In genomic region chr6:124712918-124713317, GRCm38 (mm10) we compare ENCODE assay signal across 9 mouse cellular contexts. TPM values are rescaled to one million over a fixed set of nuclear protein-coding genes. Genes with fewer than 3 reads are reported as not detected.
DNase-seq lines count a peak whose midpoint lies in the region; ATAC-seq and TF ChIP-seq lines count a peak whose summit lies in the region.
"Had no signal": no experiment of that assay in that cellular context is flagged by ENCODE, and none has a peak within 500 bp of the region (broad histone marks: within the 10 kb centered on the region; RNA-seq: fewer than 3 reads in every experiment).

No protein-coding gene starts in this region.

- H3K27me3 ChIP-seq in kidney, adult 2 months (replicated peaks; ENCODE audit: control insufficient read depth, insufficient read depth, low read length), result no peaks in the 10 kb centered on the region
- H3K27me3 ChIP-seq in hindbrain, embryonic 13.5 days, result no peaks in the 10 kb centered on the region
- H3K27me3 ChIP-seq in midbrain, embryonic 12.5 days, result no peaks in the 10 kb centered on the region
- H3K27me3 ChIP-seq: Patski had no signal

- H3K4me2 ChIP-seq in hindbrain, embryonic 13.5 days, result peak overlapping the region; percentile 99
- H3K4me2 ChIP-seq in midbrain, embryonic 12.5 days (replicated peaks), result peak overlapping the region; percentile 97

- H3K4me3 ChIP-seq in kidney, adult 2 months (ENCODE audit: insufficient read depth, low read depth, low read length), result peak overlapping the region; percentile 82
- peak overlapping the region; percentile 73 for H3K4me3 ChIP-seq in bone marrow macrophage, adult 2 months (ENCODE audit: insufficient read depth, low read length)
- H3K4me3 ChIP-seq in hindbrain, embryonic 13.5 days, result peak overlapping the region; percentile 96
- H3K4me3 ChIP-seq in midbrain, embryonic 12.5 days, result peak overlapping the region; percentile 96

- H3K9me3 ChIP-seq in hindbrain, embryonic 13.5 days, result no peaks in the 10 kb centered on the region
- H3K9me3 ChIP-seq in midbrain, embryonic 12.5 days, result no peaks in the 10 kb centered on the region

- ATAC-seq in hindbrain, embryonic 13.5 days (ENCODE audit: low FRiP score), result no peak
- no peak for ATAC-seq in midbrain, embryonic 12.5 days (ENCODE audit: low FRiP score, low read depth)

- 3% methylated on average over 11 of the region's 11 CpGs for WGBS in kidney, adult 2 months
- WGBS in hindbrain, embryonic 13.5 days, result 21% methylated on average over 11 of the region's 11 CpGs
- WGBS in midbrain, embryonic 12.5 days, result 17% methylated on average over 11 of the region's 11 CpGs

- H3K9ac ChIP-seq in hindbrain, embryonic 13.5 days, result peak overlapping the region; percentile 96
- peak overlapping the region; percentile 94 for H3K9ac ChIP-seq in midbrain, embryonic 12.5 days (replicated peaks)

- peak overlapping the region; percentile 86 for H3K27ac ChIP-seq in kidney, adult 2 months (ENCODE audit: insufficient read depth, low read depth, low read length)
- peak overlapping the region; percentile 56 for H3K27ac ChIP-seq in bone marrow macrophage, adult 2 months (ENCODE audit: insufficient read depth, low read depth, low read length)
- H3K27ac ChIP-seq in hindbrain, embryonic 13.5 days, result peak overlapping the region; percentile 88
- H3K27ac ChIP-seq in midbrain, embryonic 12.5 days (replicated peaks), result peak overlapping the region; percentile 80; the same call in 1 of the 2 replicates

- TF ChIP-seq POLR2A in kidney, adult 2 months (IDR thresholded peaks at IDR 0.05; ENCODE audit: low read depth, low read length), result no peak
- TF ChIP-seq POLR2A in bone marrow macrophage, adult 2 months (IDR thresholded peaks at IDR 0.05; ENCODE audit: borderline replicate concordance, low read depth, low read length), result no peak

- DNase-seq in kidney, adult 2 months, result no peak
- DNase-seq in kidney, adult 18-20 months, result no peak
- DNase-seq in embryo, embryonic 10.5 days (ENCODE audit: low spot score), result no peak
- DNase-seq in right cerebral cortex, adult 2 months (ENCODE audit: low spot score in 2 of 2), result no peak
- DNase-seq in urinary bladder, postnatal 36 days (ENCODE audit: low spot score in 2 of 2), result no peak

- H3K4me1 ChIP-seq in kidney, adult 2 months (ENCODE audit: control insufficient read depth, insufficient read depth, low read length), result peaks cover 17% of the 10 kb centered on the region; the same call in 1 of the 2 replicates
- peaks cover 20% of the 10 kb centered on the region for H3K4me1 ChIP-seq in bone marrow macrophage, adult 2 months (ENCODE audit: control insufficient read depth, insufficient read depth, low read length)
- peaks cover 40% of the 10 kb centered on the region for H3K4me1 ChIP-seq in hindbrain, embryonic 13.5 days (replicated peaks)
- peaks cover 32% of the 10 kb centered on the region for H3K4me1 ChIP-seq in midbrain, embryonic 12.5 days

- TF ChIP-seq CTCF in kidney, adult 2 months (conservative IDR thresholded peaks at IDR 0.05; ENCODE audit: insufficient read depth, insufficient read length, low read depth, low read length), result no peak
- no peak for TF ChIP-seq CTCF in bone marrow macrophage, adult 2 months (IDR thresholded peaks at IDR 0.05; ENCODE audit: low read depth, low read length)

- H3K36me3 ChIP-seq in kidney, adult 2 months (ENCODE audit: control insufficient read depth, insufficient read depth, low read length), result peaks cover 1% of the 10 kb centered on the region; the same call in 1 of the 2 replicates
- peaks cover 49% of the 10 kb centered on the region for H3K36me3 ChIP-seq in hindbrain, embryonic 13.5 days
- H3K36me3 ChIP-seq in midbrain, embryonic 12.5 days, result peaks cover 47% of the 10 kb centered on the region

RNA-seq across cellular contexts. Expression of gene Phb2, which starts 0.8 kb away (rescaled TPM):
- 181 and 193 TPM in 2 replicates for polyA plus RNA-seq in kidney, adult 2 months (2012; rRNA removed)
- 94.1 and 97.8 TPM in 2 replicates for polyA plus RNA-seq in bone marrow macrophage, adult 2 months (2012; ENCODE audit: insufficient read depth, insufficient read length, missing spikeins)
- 254 and 257 TPM in 2 replicates for polyA plus RNA-seq in hindbrain, embryonic 13.5 days (2015; fragmentation: Nextera tagmentation; extraction: Ambion mirVana)
- 308 and 315 TPM in 2 replicates for polyA plus RNA-seq in midbrain, embryonic 12.5 days (2016; fragmentation: Nextera tagmentation; extraction: Ambion mirVana)

RNA-seq across cellular contexts. Expression of gene Emg1, which starts 0.9 kb away (rescaled TPM):
- 50.5 and 67.4 TPM in 2 replicates for polyA plus RNA-seq in kidney, adult 2 months (2012; rRNA removed)
- 48.2 and 54.9 TPM in 2 replicates for polyA plus RNA-seq in bone marrow macrophage, adult 2 months (2012; ENCODE audit: insufficient read depth, insufficient read length, missing spikeins)
- 111 and 118 TPM in 2 replicates for polyA plus RNA-seq in hindbrain, embryonic 13.5 days (2015; fragmentation: Nextera tagmentation; extraction: Ambion mirVana)
- polyA plus RNA-seq in midbrain, embryonic 12.5 days (2016; fragmentation: Nextera tagmentation; extraction: Ambion mirVana), result 161 and 170 TPM in 2 replicates

RNA-seq across cellular contexts. Expression of gene Ptpn6, which starts 25.6 kb away (rescaled TPM):
- polyA plus RNA-seq in kidney, adult 2 months (2012; rRNA removed), result 21.5 and 31.7 TPM in 2 replicates
- 583 and 614 TPM in 2 replicates for polyA plus RNA-seq in bone marrow macrophage, adult 2 months (2012; ENCODE audit: insufficient read depth, insufficient read length, missing spikeins)
- polyA plus RNA-seq in hindbrain, embryonic 13.5 days (2015; fragmentation: Nextera tagmentation; extraction: Ambion mirVana), result 5.0 and 5.9 TPM in 2 replicates
- polyA plus RNA-seq in midbrain, embryonic 12.5 days (2016; fragmentation: Nextera tagmentation; extraction: Ambion mirVana), result 5.2 and 5.6 TPM in 2 replicates

RNA-seq across cellular contexts. Expression of gene Grcc10, which starts 28.3 kb away (rescaled TPM):
- 387 and 474 TPM in 2 replicates for polyA plus RNA-seq in kidney, adult 2 months (2012; rRNA removed)
- 221 and 253 TPM in 2 replicates for polyA plus RNA-seq in bone marrow macrophage, adult 2 months (2012; ENCODE audit: insufficient read depth, insufficient read length, missing spikeins)
- polyA plus RNA-seq in hindbrain, embryonic 13.5 days (2015; fragmentation: Nextera tagmentation; extraction: Ambion mirVana), result 670 and 677 TPM in 2 replicates
- 523 and 554 TPM in 2 replicates for polyA plus RNA-seq in midbrain, embryonic 12.5 days (2016; fragmentation: Nextera tagmentation; extraction: Ambion mirVana)

RNA-seq across cellular contexts. Expression of gene Gm45234, which starts 42.9 kb away (rescaled TPM):
- polyA plus RNA-seq in kidney, adult 2 months (2012; rRNA removed), result not detected in 2 replicates
- polyA plus RNA-seq in bone marrow macrophage, adult 2 months (2012; ENCODE audit: insufficient read depth, insufficient read length, missing spikeins), result not detected in 2 replicates
- polyA plus RNA-seq in hindbrain, embryonic 13.5 days (2015; fragmentation: Nextera tagmentation; extraction: Ambion mirVana), result not detected in 2 replicates
- not detected in 2 replicates for polyA plus RNA-seq in midbrain, embryonic 12.5 days (2016; fragmentation: Nextera tagmentation; extraction: Ambion mirVana)

Comparison
In these comparisons a context has a peak if more than half of its experiments do, and no peak if none do; other contexts are left out.
1. RNA of gene Ptpn6, which starts 25.6 kb away (polyA plus RNA-seq): 583 to 614 TPM in bone marrow macrophage, adult 2 months; 21.5 to 31.7 TPM in kidney, adult 2 months, 5.0 to 5.9 TPM in hindbrain, embryonic 13.5 days and 5.2 to 5.6 TPM in midbrain, embryonic 12.5 days; every median in the first group is over 10 times any median in the second.
2. Peak in every context shown above with its lines, with median percentiles within 50 percentile points of each other: H3K27ac ChIP-seq and H3K4me3 ChIP-seq.